Mouse (Mus musculus): Measurements from ENCODE around the gene Sox13.
"Not testable (repeated sequence)": the region's sequence is repeated elsewhere in the genome, so short reads cannot be mapped to it uniquely, and the experiment has no call there.

Sox13 gene

DNA sequence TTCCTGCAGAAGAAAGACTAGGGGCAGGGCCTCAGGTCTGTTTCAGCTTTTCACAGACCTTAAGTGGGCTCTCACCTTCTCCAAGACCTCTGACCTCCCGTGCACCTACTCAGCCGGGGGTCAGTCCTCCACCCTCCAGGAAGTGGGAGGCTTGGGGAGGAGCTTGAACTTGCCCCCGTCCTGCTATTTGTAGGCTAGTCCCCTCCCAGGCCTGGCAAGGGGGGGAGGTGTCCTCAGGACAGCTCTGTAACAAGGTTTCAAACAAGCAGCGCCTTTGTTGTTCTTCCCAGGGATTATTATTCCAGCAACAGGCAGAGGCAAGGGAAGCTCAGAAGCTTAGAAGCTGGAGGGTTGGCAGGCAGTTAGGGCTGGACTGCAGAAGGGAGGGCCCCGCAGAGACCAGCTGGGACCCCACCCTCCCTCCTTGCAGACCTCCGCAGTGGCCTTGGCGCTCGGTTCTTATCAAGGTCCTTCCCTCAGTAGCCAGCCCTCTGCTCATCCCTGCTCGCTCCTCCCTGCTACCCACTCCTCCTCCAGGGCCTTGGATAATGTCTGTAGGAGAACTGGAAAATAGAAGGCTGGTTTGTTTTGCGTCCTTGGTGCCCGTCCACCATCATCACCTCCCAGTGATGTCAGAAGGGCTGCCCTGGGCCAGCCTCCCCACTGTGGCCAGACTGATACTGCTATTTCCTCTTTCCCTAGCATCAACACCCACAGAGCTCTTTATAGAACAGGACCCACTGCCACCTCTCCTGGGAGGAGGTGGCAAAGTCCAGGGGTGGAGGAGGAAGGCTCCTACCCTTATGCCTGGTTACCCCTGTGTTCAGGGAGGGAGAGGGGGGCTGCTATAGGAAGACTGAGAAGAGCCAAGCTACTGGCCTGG, 56.3 kb downstream of the Sox13 start:
- DNase-seq (ENCODE audit: low spot score in 2 of 2), result peak in 1 of 2 experiments; percentile 70

GRCm38 (mm10) chr1:133366951-133367605, 57.1 kb downstream of the Sox13 start:
- DNase-seq (ENCODE audit: low spot score in 2 of 2), result no peak

- DNase-seq (ENCODE audit: low spot score in 2 of 2), result no peak
These were observed 59.3 kb downstream of the Sox13 start for GRCm38 (mm10) chr1:133364890-133365289.

DNA sequence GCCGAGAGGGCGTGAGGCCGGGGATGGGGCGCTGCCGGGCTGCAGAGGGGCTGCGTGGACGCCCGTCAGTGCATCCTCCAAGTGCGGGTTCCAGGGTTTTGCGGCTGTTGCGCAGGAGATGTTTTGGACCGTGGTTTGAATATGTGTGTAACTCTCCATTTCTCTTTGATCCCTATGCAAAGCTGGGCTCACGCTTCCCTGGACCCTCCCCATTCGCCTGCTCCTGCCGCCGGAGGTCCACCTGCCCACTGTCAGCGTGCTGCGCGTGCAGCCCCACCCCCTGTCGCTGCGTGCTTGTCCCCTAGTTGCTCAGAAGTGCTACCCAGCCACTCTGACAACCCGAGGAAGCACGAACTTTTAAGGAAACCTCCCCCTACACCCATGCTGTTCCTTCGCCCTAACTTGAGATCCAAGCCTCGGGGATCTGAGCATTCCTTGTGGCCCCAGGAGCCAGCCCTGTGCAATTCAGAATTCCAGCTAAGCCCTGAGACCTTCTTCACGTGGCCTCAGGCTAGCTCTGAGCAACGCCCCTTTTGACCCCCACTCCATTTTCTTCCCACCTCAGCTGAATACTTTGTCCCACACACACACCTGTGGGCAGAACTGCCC, 60.1 kb downstream of the Sox13 start:
- no peak for DNase-seq (ENCODE audit: low spot score in 2 of 2)

DNA sequence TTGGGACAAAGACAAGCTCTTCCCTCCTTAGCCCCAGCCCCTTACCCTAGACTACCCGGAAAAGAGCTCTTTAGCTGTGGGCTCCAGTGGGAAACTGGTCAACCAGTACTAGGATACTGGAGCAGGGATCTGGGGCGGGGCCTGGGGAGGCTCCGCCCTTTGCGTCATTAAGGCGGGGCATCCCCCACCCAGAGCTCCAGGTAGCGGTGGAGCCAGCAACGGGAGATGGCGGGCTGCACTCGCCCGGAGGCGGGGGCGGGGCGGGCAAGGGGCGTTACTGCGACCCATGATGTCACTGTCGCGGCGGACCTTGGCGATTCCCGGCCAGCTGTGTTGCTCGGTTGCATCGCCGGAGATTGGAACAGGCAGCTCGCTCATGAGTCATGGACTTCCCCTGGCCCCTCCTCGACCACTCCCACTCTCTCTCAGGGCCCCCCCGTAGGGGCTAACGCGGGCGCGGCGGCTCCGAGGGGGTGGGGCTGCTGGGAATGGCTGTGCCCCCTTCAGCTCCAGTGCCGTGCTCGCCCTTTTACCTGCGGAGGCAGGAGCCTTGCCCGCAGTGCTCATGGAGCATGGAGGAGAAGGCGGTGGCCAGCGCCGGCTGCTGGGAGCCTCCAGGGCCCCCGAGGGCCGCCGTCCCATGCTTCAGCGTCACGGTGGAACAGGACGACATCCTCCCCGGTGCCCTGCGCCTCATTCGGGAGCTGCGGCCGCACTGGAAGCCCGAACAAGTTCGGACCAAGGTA, 60.7 kb downstream of the Sox13 start, which contains the start of gene Etnk2:
Gene Etnk2, plus strand, starts transcription at position 297 of the 746 bp plus-strand sequence.
- DNase-seq (ENCODE audit: low spot score in 2 of 2), result peak; percentile 76 to 82

GRCm38 (mm10) chr1:133362103-133362502, 62.1 kb downstream of the Sox13 start:
- no peak for DNase-seq (ENCODE audit: low spot score in 2 of 2)

DNA sequence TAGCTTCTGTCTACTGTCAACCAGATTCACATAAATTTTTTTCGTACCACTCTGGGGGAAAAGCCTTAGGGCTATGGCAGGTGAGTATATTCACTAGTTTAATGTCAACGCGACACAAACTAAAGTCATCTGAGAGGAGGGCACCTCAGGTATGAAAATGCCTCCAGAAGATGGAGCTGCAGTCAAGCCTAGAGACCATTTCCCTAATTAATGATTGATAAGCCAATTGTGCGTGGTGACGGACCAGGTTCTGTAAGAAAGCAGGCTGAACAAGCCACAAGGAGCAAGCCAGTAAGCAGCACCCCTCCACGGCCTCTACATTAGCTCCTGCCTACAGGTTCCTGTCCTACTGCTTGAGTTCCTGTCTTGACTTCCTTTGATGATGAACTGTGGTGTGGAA, 63.2 kb downstream of the Sox13 start:
- no peak for DNase-seq (ENCODE audit: low spot score in 2 of 2)

DNA sequence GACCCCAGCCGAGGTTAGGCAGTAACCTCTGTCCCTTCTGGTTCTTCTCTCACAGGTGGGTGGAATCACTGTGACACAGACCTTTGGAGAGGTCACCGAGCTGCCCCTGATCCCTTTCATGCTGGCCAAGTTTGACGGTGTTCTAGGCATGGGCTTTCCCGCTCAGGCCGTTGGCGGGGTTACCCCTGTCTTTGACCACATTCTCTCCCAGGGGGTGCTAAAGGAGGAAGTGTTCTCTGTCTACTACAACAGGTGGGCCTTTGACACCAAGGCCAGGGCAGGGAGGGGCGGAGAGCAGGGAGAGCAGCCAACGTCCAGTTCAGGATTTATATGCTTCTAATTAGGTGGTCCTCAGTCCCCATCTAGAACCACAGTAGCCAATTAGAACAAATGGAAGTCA, 67.8 kb downstream of the Sox13 start:
- no peak for DNase-seq (ENCODE audit: low spot score in 2 of 2)

DNA sequence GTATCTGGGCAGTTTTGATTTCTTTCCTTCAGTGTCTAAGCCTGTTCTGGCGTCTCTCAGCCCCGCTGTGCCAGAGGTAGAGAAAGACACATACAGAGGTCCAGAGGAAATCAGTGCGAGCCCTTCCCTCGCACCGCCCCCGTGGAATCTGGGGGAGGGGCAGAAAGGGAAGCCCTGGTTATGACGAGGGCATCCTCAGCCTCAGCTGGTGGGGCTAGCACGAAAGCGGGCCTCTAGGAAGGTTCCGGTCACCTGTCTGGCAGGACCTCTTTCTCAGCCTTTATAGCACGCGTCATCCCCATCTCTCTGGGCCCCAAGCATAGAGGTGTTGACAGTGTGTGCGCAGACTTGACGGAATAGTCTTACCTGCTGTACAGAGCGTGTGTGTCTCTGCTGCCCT, 68.3 kb downstream of the Sox13 start:
- no peak for DNase-seq (ENCODE audit: low spot score in 2 of 2)

- DNase-seq (ENCODE audit: low spot score in 2 of 2), result no peak
These were observed 68.7 kb downstream of the Sox13 start for GRCm38 (mm10) chr1:133355469-133355868.

GRCm38 (mm10) chr1:133353371-133353809, 70.8 kb downstream of the Sox13 start:
- peak in 1 of 2 experiments; percentile 50 for DNase-seq (ENCODE audit: low spot score in 2 of 2)

- DNase-seq (ENCODE audit: low spot score in 2 of 2), result no peak
These were observed 72.4 kb downstream of the Sox13 start for GRCm38 (mm10) chr1:133351762-133352161.

- no peak for DNase-seq (ENCODE audit: low spot score in 2 of 2)
These were observed 74.0 kb downstream of the Sox13 start, which contains the start of gene Ren1 for GRCm38 (mm10) chr1:133350210-133350609. Gene Ren1, plus strand, starts transcription at chr1:133350510.

DNA sequence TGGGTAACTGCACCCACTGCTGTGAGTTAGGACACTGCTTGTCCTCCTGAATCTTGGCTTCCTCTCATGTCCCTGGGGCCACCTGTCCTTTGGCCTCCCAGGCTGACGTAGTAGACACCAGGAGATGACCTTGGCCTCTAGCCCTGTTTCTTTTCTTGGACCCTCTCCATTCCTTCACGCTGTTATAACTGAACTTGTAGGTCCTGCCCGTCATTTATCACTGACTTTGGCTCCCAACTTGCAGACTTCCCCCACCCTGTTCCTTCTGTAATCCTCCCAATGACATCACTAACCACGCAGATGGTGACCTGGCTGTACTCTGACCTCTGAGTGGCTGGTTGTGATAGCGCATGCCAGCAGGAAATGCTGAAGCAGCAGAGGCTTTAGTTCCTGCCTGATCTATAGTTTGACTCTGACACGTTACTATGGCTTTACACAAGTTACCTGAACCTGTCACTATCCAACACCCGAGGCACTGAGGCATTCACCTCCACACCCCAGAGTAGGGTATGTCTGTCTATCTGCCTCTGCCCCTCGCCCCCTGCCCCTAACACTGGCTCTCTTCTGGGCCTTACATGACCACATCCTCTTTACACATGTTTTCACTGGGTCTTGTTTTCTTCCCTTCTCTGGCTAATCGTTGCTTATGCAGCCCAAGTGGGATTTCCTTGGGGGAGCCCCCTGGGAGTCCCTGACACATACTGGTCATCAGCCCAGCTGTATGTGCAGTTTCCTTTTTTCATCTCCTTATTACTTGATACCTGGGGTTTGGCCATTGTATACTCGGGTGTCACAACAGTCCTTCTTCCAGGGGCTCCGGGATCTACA, 76.3 kb downstream of the Sox13 start:
- DNase-seq (ENCODE audit: low spot score in 2 of 2), result no peak

DNA sequence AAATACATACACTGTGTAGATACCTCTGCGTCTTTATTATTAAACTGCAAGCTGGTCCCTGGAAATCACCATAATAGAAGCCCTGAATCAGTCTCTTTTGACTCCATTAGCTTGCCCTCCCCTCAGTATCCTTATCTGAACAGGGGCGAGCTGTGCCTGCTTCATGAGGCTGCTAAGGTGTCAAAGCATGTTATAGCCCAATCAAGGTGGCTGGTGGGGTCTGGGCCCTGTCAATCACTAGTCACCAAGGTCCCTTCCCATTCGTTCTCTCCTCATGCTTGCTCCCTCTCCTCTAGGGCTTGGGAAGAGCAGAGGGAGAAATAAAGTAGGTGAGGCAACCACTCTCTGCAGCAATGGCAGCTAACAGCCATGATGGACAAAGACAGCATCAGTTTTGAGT, 77.0 kb downstream of the Sox13 start:
- DNase-seq (ENCODE audit: low spot score in 2 of 2), result no peak

DNA sequence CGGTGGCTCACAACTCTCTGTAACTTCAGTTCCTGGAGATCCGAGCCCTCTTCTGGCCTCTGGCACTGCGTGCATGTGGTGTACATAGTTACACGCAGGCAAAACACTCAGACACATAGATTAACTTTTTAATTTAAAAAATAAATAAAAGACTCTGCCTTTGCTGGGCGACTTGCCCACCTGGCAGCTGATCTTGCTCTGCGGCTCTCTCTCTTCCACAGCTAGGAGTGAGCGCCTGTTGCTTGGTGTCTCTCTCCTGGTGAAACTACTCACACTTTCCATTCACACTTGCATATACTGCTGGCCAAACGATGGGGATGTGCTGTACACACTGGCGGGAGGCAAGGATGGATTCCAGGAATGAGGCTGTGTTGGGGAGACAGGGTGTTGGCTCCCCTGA, 77.6 kb downstream of the Sox13 start:
- DNase-seq (ENCODE audit: low spot score in 2 of 2), result no peak

DNA sequence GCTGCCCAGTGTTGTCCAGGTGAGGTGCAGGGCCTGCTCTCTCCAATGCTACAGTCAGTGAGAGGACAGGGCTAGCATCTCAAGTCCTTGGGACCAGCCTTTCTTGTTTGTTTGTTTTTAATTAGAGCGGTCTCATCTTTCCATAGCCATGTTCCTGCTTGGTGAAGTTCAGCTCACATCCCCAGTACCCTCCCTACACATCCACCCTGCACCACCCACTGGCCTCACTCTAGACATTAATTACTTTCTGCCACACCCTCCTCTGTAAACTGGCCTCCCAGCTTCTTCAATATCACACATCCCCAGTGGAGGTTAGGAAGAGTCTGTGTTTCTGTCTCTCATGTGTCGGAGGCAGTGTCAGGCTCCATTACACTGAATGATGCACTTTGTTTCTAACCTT, 79.8 kb downstream of the Sox13 start:
- no peak for DNase-seq (ENCODE audit: low spot score in 2 of 2)

DNA sequence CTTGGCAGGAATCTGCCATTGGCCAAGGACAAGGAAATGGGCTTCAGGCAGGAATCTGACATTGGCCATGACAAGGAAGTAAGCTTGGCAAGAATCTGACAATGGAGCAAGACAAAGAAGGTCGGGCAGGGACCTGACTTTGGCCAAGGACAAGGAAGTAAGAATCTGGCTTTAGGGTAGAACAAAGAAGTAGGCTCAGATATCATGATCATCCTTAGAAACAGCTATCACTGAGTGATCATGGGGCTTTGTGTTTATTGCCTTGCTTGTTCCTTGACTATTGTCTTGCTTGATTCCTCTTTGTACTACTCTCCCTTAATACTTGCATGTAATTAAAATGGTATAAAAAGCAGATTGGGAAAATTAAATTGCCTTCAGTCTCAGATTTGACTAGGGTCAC, 83.8 kb downstream of the Sox13 start:
- DNase-seq (ENCODE audit: low spot score in 2 of 2), result not testable (repeated sequence)

DNA sequence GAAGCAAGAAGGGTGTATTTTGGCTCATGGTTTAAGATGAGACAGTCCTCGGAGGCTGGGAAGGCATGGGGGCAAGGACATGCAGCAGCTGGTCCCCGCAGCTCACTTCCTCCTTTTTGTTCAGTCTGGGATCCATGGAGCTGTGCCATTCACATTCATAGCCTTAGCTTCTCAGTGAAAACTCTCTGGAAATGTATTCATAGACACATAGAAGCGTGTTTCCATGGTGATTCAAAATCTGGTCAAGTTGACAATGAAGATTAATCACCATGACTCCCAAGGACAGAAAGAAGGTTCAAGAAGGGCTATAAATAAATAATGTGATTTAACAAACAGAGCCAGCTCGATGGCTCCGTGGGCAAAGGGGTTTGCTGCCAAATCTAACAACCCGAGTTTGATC, 90.2 kb downstream of the Sox13 start:
- no peak for DNase-seq (ENCODE audit: low spot score in 2 of 2)

- DNase-seq (ENCODE audit: low spot score in 2 of 2), result no peak
These were observed 91.3 kb downstream of the Sox13 start for GRCm38 (mm10) chr1:133332656-133333430.
